Mouse (Mus musculus): ENCODE results near the gene Itga5.
A peak's percentile ranks its signal among the peaks of the same experiment; 100 is the strongest.

Itga5 gene

GRCm38 (mm10) chr15:103364761-103365160 lies 1.8 kb downstream of the Itga5 start:
- DNase-seq: no peak

- DNase-seq: no peak
Measured at GRCm38 (mm10) chr15:103363809-103364208, 2.8 kb downstream of the Itga5 start.

- DNase-seq: no peak
Measured at GRCm38 (mm10) chr15:103362950-103363349, 3.6 kb downstream of the Itga5 start.

GRCm38 (mm10) chr15:103362333-103362732 lies 4.2 kb downstream of the Itga5 start:
- DNase-seq: no peak

GRCm38 (mm10) chr15:103361269-103361668 lies 5.3 kb downstream of the Itga5 start:
- no peak for DNase-seq

- no peak for DNase-seq
Measured at GRCm38 (mm10) chr15:103359869-103360602, 6.5 kb downstream of the Itga5 start.

- no peak for DNase-seq
Measured at GRCm38 (mm10) chr15:103359122-103359510, 7.4 kb downstream of the Itga5 start.

- no peak for DNase-seq
Measured at GRCm38 (mm10) chr15:103358278-103359121, 8.1 kb downstream of the Itga5 start.

GRCm38 (mm10) chr15:103357817-103358216 lies 8.7 kb downstream of the Itga5 start:
- DNase-seq: no peak

GRCm38 (mm10) chr15:103356130-103356529 lies 10.4 kb downstream of the Itga5 start:
- DNase-seq: no peak

- no peak for DNase-seq
Measured at GRCm38 (mm10) chr15:103355420-103355819, 11.1 kb downstream of the Itga5 start.

GRCm38 (mm10) chr15:103354690-103355089 lies 11.9 kb downstream of the Itga5 start:
- DNase-seq: no peak

GRCm38 (mm10) chr15:103353511-103354256 lies 12.9 kb downstream of the Itga5 start:
- no peak for DNase-seq

- no peak for DNase-seq
Measured at GRCm38 (mm10) chr15:103352856-103353255, 13.7 kb downstream of the Itga5 start.

- peak in 1 of 2 experiments; percentile 32 for DNase-seq
Measured at GRCm38 (mm10) chr15:103347275-103347684, 19.3 kb downstream of the Itga5 start.

GRCm38 (mm10) chr15:103345789-103346188 lies 20.8 kb downstream of the Itga5 start:
- no peak for DNase-seq

- no peak for DNase-seq
Measured at GRCm38 (mm10) chr15:103343556-103343955, 23.0 kb downstream of the Itga5 start.

GRCm38 (mm10) chr15:103343008-103343407 lies 23.6 kb downstream of the Itga5 start:
- DNase-seq: no peak

- peak in 1 of 2 experiments; percentile 44 for DNase-seq
Measured at GRCm38 (mm10) chr15:103342415-103342814, 24.1 kb downstream of the Itga5 start.

GRCm38 (mm10) chr15:103341547-103341946 lies 25.0 kb downstream of the Itga5 start:
- DNase-seq: no peak

- DNase-seq: no peak
Measured at GRCm38 (mm10) chr15:103340786-103341185, 25.8 kb downstream of the Itga5 start.

- peak; percentile 69 to 72 for DNase-seq
Measured at GRCm38 (mm10) chr15:103339961-103340337, 26.6 kb downstream of the Itga5 start, which contains the start of gene Zfp385a. Gene Zfp385a, minus strand, starts transcription at chr15:103340093.

Data from thymus, adult 18-20 months (tissue).